Mouse (Mus musculus) liver, embryonic 15.5 days (tissue): ENCODE data around the gene Prdx2. TPM values are rescaled to one million over a fixed set of nuclear protein-coding genes. Genes with fewer than 3 reads are reported as not detected.

Experiments
- ATAC-seq: fragments of 200-750 bp; cut with Nextera tagmentation; 2 replicates; pipeline ENCODE4 v1.8.0; 2017; ENCODE audit warnings: moderate number of reproducible peaks, mild to moderate bottlenecking, moderate library complexity; ENCODE audit not compliant: insufficient read depth
- H3K27ac ChIP-seq: fragments of 300-500 bp; sonication (generic); replicated peaks from 2 replicates; pipeline ENCODE4 v1.5.1; 2015; ENCODE audit warnings: mild to moderate bottlenecking, inconsistent platforms
- H3K27me3 ChIP-seq: fragments of 300-500 bp; sonication (generic); 2 replicates; pipeline ENCODE4 v1.6.1; 2015; ENCODE audit warnings: mild to moderate bottlenecking, inconsistent platforms
- H3K36me3 ChIP-seq: fragments of 300-500 bp; sonication (generic); replicated peaks from 2 replicates; pipeline ENCODE4 v1.6.1; 2015; ENCODE audit warnings: moderate library complexity, mild to moderate bottlenecking, inconsistent platforms
- H3K4me1 ChIP-seq: fragments of 300-500 bp; sonication (generic); replicated peaks from 2 replicates; pipeline ENCODE4 v1.6.1; 2015; ENCODE audit warnings: inconsistent platforms
- H3K4me2 ChIP-seq: fragments of 300-500 bp; sonication (generic); 2 replicates; pipeline ENCODE4 v1.6.1; 2015; ENCODE audit warnings: moderate library complexity, mild to moderate bottlenecking, inconsistent platforms
- H3K4me3 ChIP-seq: fragments of 300-500 bp; sonication (generic); replicated peaks from 2 replicates; pipeline ENCODE4 v1.5.1; 2015; ENCODE audit warnings: mild to moderate bottlenecking, inconsistent platforms
- H3K9ac ChIP-seq: fragments of 300-500 bp; sonication (generic); 2 replicates; pipeline ENCODE4 v1.6.1; 2015; ENCODE audit warnings: moderate library complexity, mild to moderate bottlenecking, inconsistent platforms
- H3K9me3 ChIP-seq: fragments of 300-500 bp; sonication (generic); replicated peaks from 2 replicates; pipeline ENCODE4 v1.6.1; 2016; ENCODE audit warnings: inconsistent platforms
- WGBS: fragments of 180-500 bp; shearing (Covaris S2); methylation state at CpG from one replicate; pipeline ENCODE4 v1.1.7; 2015; ENCODE audit warnings: mixed read lengths; ENCODE audit not compliant: insufficient replicate concordance; 5-methylcytosine and 5-hydroxymethylcytosine counted together
- polyA plus RNA-seq: library from polyadenylated mRNA; unstranded; fragments of >200 nt; fragmentation: Nextera tagmentation; extraction: Ambion mirVana; gene quantifications from 2 replicates; pipeline ENCODE4 v1.2.1, GENCODE M21; 2015

The Prdx2 gene
- polyA plus RNA-seq, 1 experiment from 2014 or later: 1,960 TPM

DNA sequence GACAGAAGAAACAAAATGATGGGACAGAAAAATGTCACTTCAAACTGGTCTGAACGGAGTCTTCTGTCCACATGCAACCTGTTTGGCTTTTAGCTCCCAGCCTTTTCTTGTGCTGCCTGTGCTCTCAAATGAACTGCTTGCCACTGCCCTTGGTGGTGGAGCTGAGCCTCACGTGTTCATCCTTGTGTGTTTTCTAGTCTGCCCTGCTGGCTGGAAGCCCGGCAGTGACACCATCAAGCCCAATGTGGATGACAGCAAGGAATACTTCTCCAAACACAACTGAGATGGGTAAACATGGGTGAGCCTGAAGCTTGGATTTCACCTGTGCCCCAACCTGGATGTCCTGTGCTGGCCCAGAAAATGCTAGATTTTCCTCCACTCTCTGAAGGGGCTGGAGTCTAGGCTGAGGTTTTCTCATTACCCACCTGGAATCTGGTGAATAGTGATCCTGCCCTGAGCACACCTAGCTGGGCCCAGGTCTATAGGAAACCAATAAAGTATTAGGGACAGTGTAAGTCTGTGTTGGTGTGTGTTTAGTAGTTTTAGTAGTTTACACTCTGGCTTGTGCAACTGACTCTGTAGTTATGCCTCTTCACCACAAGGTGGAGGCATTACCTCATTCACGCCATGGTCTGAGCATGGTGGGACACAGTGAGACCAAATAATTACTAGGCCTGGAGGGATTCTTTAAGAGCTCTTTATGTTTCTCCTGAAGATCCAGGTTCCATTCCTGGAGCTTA lies 4.6 kb downstream of the Prdx2 start:
- H3K27ac ChIP-seq: peak overlapping the region; percentile 97
- H3K36me3 ChIP-seq: peaks cover 57% of the 10 kb centered on the region
- peaks cover 15% of the 10 kb centered on the region; the same call in 1 of the 2 replicates for H3K27me3 ChIP-seq
- H3K4me1 ChIP-seq: peaks cover 86% of the 10 kb centered on the region
- no peaks in the 10 kb centered on the region for H3K9me3 ChIP-seq
- peak overlapping the region; percentile 85 for H3K4me3 ChIP-seq
- peak overlapping the region; percentile 99 for H3K4me2 ChIP-seq
- WGBS: 60% methylated on average over 4 of the region's 4 CpGs
- H3K9ac ChIP-seq: peak overlapping the region; percentile 74; the same call in 1 of the 2 replicates
- ATAC-seq: no peak

DNA sequence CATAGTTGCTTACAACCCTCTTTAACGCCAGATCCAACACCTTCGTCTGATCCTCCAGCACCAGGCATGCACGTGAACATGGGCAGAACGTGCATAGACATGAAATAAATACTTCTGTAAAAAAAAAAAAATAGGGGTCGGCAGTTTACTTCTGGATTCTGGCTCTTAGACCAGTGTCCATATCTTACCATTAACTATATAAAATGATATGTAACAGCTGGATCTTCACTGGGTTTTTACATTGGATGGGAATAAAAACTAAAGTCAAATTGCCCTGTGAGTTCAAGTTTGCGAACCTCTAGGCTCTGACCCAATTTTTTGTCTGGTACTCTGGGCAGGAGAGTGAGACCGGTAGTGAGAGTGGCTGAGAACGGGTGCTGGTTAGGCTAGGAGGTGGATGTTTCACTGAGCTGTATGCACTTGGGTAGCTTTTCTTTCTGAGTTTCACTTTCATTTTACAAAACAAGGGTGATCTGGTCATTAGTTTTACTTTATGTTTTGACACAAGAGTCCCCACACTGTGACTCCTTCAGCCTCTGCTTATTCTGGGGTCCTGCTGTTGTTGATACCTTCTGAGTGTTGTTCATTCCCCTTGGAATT lies 5.3 kb downstream of the Prdx2 start:
- peaks cover 57% of the 10 kb centered on the region for H3K36me3 ChIP-seq
- peak overlapping the region; percentile 85 for H3K4me3 ChIP-seq
- H3K4me2 ChIP-seq: peak overlapping the region; percentile 99
- peak overlapping the region; percentile 74 for H3K9ac ChIP-seq
- H3K27ac ChIP-seq: peak overlapping the region; percentile 97
- no peaks in the 10 kb centered on the region for H3K9me3 ChIP-seq
- peaks cover 90% of the 10 kb centered on the region for H3K4me1 ChIP-seq
- no peak for ATAC-seq
- 67% methylated on average over 8 of the region's 8 CpGs for WGBS
- H3K27me3 ChIP-seq: peaks cover 21% of the 10 kb centered on the region; the same call in 1 of the 2 replicates

DNA sequence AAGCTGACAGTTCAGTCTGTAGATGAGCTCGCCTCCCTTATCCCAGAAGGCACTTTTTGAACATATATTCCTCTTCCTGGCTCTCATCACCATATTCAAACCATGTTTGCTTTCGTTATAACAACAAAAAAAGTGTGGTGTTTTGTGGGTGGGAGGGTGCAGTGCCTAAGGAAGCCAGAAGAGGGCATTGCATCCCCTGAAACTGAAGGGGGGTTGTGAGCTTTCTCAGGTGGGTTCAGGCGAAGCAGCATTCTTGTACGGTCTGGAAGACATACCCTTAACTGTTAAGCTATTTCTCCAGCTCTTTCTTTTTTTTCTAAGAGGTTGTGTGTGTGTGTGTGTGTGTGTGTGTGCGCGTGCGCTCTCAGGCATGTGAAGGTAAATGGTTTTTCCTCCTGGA lies 6.0 kb downstream of the Prdx2 start:
- H3K9me3 ChIP-seq: no peaks in the 10 kb centered on the region
- 32% methylated on average over 7 of the region's 7 CpGs for WGBS
- H3K9ac ChIP-seq: peak overlapping the region; percentile 74
- H3K27ac ChIP-seq: peak overlapping the region; percentile 97
- H3K4me3 ChIP-seq: peak overlapping the region; percentile 85
- no peak for ATAC-seq
- peaks cover 21% of the 10 kb centered on the region; the same call in 1 of the 2 replicates for H3K27me3 ChIP-seq
- H3K36me3 ChIP-seq: peaks cover 52% of the 10 kb centered on the region
- peaks cover 96% of the 10 kb centered on the region for H3K4me1 ChIP-seq
- peak overlapping the region; percentile 99 for H3K4me2 ChIP-seq

- peaks cover 21% of the 10 kb centered on the region; the same call in 1 of the 2 replicates for H3K27me3 ChIP-seq
- H3K4me3 ChIP-seq: peak overlapping the region; percentile 85
- H3K4me1 ChIP-seq: peaks cover 99% of the 10 kb centered on the region
- ATAC-seq: peak; percentile 74
- WGBS: under 1% methylated on average over 61 of the region's 61 CpGs
- H3K9me3 ChIP-seq: no peaks in the 10 kb centered on the region
- H3K9ac ChIP-seq: peak overlapping the region; percentile 74
- H3K4me2 ChIP-seq: peak overlapping the region; percentile 99
- H3K27ac ChIP-seq: peak overlapping the region; percentile 97
- H3K36me3 ChIP-seq: peaks cover 45% of the 10 kb centered on the region
Observed at GRCm38 (mm10) chr8:84976031-84976762, 6.8 kb downstream of the Prdx2 start.

- Histone ChIP-seq H3K27ac (peak overlapping the region; percentile 97), H3K9ac (peak overlapping the region; percentile 74), H3K36me3 (peaks cover 38% of the 10 kb centered on the region), H3K4me1 (peaks cover 100% of the 10 kb centered on the region), H3K27me3 (peaks cover 21% of the 10 kb centered on the region; the same call in 1 of the 2 replicates), H3K4me3 (peak overlapping the region; percentile 85), H3K9me3 (no peaks in the 10 kb centered on the region), H3K4me2 (peak overlapping the region; percentile 99)
- WGBS: 2% methylated on average over 25 of the region's 25 CpGs
- ATAC-seq: no peak
Observed at GRCm38 (mm10) chr8:84976763-84977434, 7.5 kb downstream of the Prdx2 start.

DNA sequence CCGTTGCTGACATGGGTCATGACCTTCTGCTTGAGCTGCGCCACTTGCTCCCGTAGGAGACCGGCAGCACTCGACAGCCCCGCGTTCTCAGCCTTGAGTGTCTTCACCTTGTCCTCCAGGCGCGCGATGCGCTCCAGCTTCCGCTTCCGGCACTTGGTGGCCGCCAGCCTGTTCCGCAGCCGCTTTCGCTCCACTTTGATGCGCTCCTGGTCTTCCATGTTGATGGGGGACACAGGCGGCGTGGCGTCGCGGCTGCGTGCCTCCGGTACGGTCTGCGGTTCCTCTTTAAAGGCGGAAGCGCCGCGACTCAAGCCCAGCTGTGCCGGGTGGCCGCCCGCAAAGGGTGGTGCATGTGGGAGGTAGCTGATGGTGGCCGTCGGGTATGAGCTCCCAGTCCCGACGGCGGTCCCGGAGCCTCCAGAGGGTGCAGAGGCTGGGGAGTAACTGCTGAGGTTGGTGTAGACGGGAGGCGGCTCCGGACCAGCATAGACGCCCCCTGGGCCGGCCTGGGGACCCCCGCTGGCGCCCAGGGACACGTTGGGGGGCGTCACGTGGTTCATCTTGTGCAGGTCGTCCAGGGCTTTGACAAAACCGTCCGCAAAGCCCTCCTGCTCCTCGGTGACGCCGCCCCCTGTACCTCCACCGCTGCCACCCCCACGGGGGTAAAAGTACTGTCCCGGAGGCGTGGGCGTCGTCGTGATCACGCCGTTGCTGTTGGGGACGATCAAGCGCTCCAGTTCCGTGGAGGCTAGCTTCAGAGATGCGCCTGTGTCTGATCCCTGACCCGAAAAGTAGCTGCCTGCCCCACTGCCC lies 8.3 kb downstream of the Prdx2 start:
- Histone ChIP-seq H3K4me1 (peaks cover 100% of the 10 kb centered on the region), H3K9me3 (no peaks in the 10 kb centered on the region)

GRCm38 (mm10) chr8:84978248-84978940 lies 9.0 kb downstream of the Prdx2 start, which contains the start of gene Junb:
Gene Junb (minus strand): TSS chr8:84978718.
- peak within 1 kb of the TSS; percentile 97 for H3K27ac ChIP-seq
- peaks cover 98% of the 10 kb centered on the region for H3K4me1 ChIP-seq
- H3K36me3 ChIP-seq: peaks cover 23% of the 10 kb centered on the region
- WGBS: under 1% methylated on average over 63 of the region's 63 CpGs
- peak within 1 kb of the TSS; percentile 99 for H3K4me2 ChIP-seq
- peaks cover 21% of the 10 kb centered on the region; the same call in 1 of the 2 replicates for H3K27me3 ChIP-seq
- peak within 1 kb of the TSS; percentile 74 for H3K9ac ChIP-seq
- peak; percentile 20 for ATAC-seq
- no peaks in the 10 kb centered on the region for H3K9me3 ChIP-seq
- peak within 1 kb of the TSS; percentile 85 for H3K4me3 ChIP-seq

More for the DNA sequence above, 8.3 kb downstream of the Prdx2 start:
- Histone ChIP-seq H3K27me3 (peaks cover 21% of the 10 kb centered on the region; the same call in 1 of the 2 replicates), H3K36me3 (peaks cover 30% of the 10 kb centered on the region), H3K4me2 (peak overlapping the region; percentile 99), H3K27ac (peak overlapping the region; percentile 97), H3K4me3 (peak overlapping the region; percentile 85), H3K9ac (peak overlapping the region; percentile 74)
- no peak for ATAC-seq
- under 1% methylated on average over 70 of the region's 70 CpGs for WGBS

DNA sequence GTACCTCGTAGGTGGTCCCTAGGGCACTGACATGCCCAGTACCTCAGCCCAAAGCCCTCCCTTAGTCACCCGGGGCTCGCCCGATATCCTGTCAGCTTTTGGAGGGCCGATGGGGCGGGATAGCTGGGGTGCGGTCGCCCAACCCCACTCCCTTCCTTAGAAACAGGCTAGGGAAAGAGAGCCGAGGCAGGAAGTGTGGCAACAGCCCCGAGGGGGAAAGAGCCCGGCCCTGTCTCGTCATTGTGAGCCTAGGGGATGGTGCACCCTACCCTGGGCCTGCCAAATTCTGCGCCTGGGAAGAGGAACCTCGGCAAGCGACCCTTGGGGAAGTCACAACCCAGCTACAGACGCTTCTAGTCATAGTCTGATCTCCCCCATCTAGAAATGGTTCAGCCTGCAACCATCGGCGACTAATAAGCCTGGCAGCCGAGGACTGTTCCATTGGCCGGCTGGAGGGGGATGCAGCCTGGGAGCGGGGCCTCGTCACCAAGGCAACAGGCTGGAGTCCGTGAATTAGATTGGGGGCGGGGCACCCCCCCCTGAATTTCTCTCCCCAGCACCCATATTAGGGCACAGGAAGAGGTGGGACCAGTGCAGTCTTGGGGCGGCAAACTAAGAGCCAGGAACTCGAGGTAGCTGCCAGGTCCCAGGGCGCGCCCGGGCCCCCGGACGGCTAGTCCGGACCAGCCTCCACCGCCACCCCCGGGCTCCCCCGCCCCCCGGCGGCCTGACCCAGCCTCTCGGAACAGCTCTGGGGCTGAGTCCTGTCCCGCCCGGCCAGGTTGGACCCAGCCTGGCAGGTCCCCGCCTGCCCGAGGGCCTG lies 10.4 kb downstream of the Prdx2 start:
- Histone ChIP-seq H3K27me3 (peaks cover 21% of the 10 kb centered on the region; the same call in 1 of the 2 replicates), H3K36me3 (peaks cover 9% of the 10 kb centered on the region), H3K9ac (peak overlapping the region; percentile 74), H3K9me3 (no peaks in the 10 kb centered on the region), H3K4me3 (peak overlapping the region; percentile 85), H3K4me1 (peaks cover 98% of the 10 kb centered on the region), H3K4me2 (peak overlapping the region; percentile 99), H3K27ac (peak overlapping the region; percentile 97)
- peak; percentile 33 for ATAC-seq
- WGBS: 4% methylated on average over 42 of the region's 42 CpGs
